ENCODE assay signal across 10 mouse cellular contexts in genomic region chr11:72945875-72946559, GRCm38 (mm10). TPM values are rescaled to one million over a fixed set of nuclear protein-coding genes. Genes with fewer than 3 reads are reported as not detected.
DNase-seq lines count a peak whose midpoint lies in the region; ATAC-seq lines count a peak whose summit lies in the region.
"Had no signal": no experiment of that assay in that cellular context is flagged by ENCODE, and none has a peak within 500 bp of the region (broad histone marks: within the 10 kb centered on the region; RNA-seq: fewer than 3 reads in every experiment).

No protein-coding gene starts in this region.

- peak; percentile 44 for DNase-seq in thymus, postnatal 0 days (ENCODE audit: low spot score)
- no peak for DNase-seq in thymus, adult 18-20 months
- peak; percentile 19 to 38 for DNase-seq in heart, postnatal 14 days
- DNase-seq in yolk sac, embryonic 10.5 days (ENCODE audit: low spot score), result peak; percentile 62
- no peak for DNase-seq in adrenal gland, postnatal 4 days (ENCODE audit: low spot score in 2 of 2)
- DNase-seq in ovary, postnatal 14 days (ENCODE audit: low spot score), result no peak
- no peak for DNase-seq in gastrocnemius, postnatal 10 days
- DNase-seq: thymus, postnatal 36 days had no signal

- intact Hi-C loops in heart, postnatal 14 days (cut with DNase I), result no loop called here

- H3K27ac ChIP-seq in lung, embryonic 15.5 days, result peak overlapping the region; percentile 85
- H3K27ac ChIP-seq: neural tube, embryonic 13.5 days had no signal

- no peak overlapping the region for H3K4me3 ChIP-seq in lung, embryonic 15.5 days
- H3K4me3 ChIP-seq: neural tube, embryonic 13.5 days had no signal

- peak; percentile 23; the same call in 1 of the 2 replicates for ATAC-seq in lung, embryonic 15.5 days (ENCODE audit: borderline replicate concordance, extremely low read depth, low FRiP score, low TSS enrichment)

- no peaks in the 10 kb centered on the region for H3K9me3 ChIP-seq in lung, embryonic 15.5 days
- H3K9me3 ChIP-seq: neural tube, embryonic 13.5 days had no signal

- 18% methylated on average over 6 of the region's 6 CpGs for WGBS in lung, embryonic 15.5 days

- peaks cover 43% of the 10 kb centered on the region for H3K4me1 ChIP-seq in lung, embryonic 15.5 days

- H3K9ac ChIP-seq in lung, embryonic 15.5 days, result no peak overlapping the region
- H3K9ac ChIP-seq: neural tube, embryonic 13.5 days had no signal

- peak overlapping the region; percentile 7; the same call in 1 of the 2 replicates for H3K4me2 ChIP-seq in lung, embryonic 15.5 days
- H3K4me2 ChIP-seq: neural tube, embryonic 13.5 days had no signal

- H3K27me3 ChIP-seq in lung, embryonic 15.5 days, result no peaks in the 10 kb centered on the region
- H3K27me3 ChIP-seq: neural tube, embryonic 13.5 days had no signal

- H3K36me3 ChIP-seq in lung, embryonic 15.5 days, result no peaks in the 10 kb centered on the region
- H3K36me3 ChIP-seq: neural tube, embryonic 13.5 days had no signal

RNA-seq across cellular contexts. Expression of gene Atp2a3, which starts 15.0 kb away (rescaled TPM):
- polyA plus RNA-seq in thymus, postnatal 0 days (2015; fragmentation: Nextera tagmentation; extraction: Ambion mirVana), result 102 and 111 TPM in 2 replicates
- total RNA-seq in heart, postnatal 14 days (2021), result 10 to 100 TPM; 18.4 to 19.3 TPM
- 13.9 and 16.2 TPM in 2 replicates for polyA plus RNA-seq in lung, embryonic 15.5 days (2015; fragmentation: Nextera tagmentation; extraction: Ambion mirVana)
- 10 to 100 TPM; 16.6 to 18.3 TPM for total RNA-seq in adrenal gland, postnatal 4 days (2021)
- total RNA-seq in gastrocnemius, postnatal 10 days (2021), result 10 to 100 TPM; 22.4 to 25.0 TPM

RNA-seq across cellular contexts. Expression of gene P2rx1, which starts 52.9 kb away (rescaled TPM):
- 61.5 and 71.4 TPM in 2 replicates for polyA plus RNA-seq in thymus, postnatal 0 days (2015; fragmentation: Nextera tagmentation; extraction: Ambion mirVana)
- total RNA-seq in heart, postnatal 14 days (2021), result 1 to 10 TPM in 1 of 2 experiments, under 1 TPM in 1; 0.60 to 1.0 TPM
- 1.6 and 2.2 TPM in 2 replicates for polyA plus RNA-seq in lung, embryonic 15.5 days (2015; fragmentation: Nextera tagmentation; extraction: Ambion mirVana)
- total RNA-seq in adrenal gland, postnatal 4 days (2021), result 1 to 10 TPM; 1.3 to 3.2 TPM
- total RNA-seq in gastrocnemius, postnatal 10 days (2021), result 1 to 10 TPM in 1 of 2 experiments, under 1 TPM in 1; 0.85 to 1.2 TPM

Comparison
In these comparisons a context has a peak if more than half of its experiments do, and no peak if none do; other contexts are left out.
1. DNase-seq: peak in thymus, postnatal 0 days (single experiment), heart, postnatal 14 days (2 of 2) and yolk sac, embryonic 10.5 days (single experiment); none in thymus, adult 18-20 months (0 of 2), adrenal gland, postnatal 4 days (0 of 2), ovary, postnatal 14 days (single experiment) and gastrocnemius, postnatal 10 days (single experiment).